Comparison of ENCODE assay signal across 15 mouse cellular contexts in the genomic region with DNA sequence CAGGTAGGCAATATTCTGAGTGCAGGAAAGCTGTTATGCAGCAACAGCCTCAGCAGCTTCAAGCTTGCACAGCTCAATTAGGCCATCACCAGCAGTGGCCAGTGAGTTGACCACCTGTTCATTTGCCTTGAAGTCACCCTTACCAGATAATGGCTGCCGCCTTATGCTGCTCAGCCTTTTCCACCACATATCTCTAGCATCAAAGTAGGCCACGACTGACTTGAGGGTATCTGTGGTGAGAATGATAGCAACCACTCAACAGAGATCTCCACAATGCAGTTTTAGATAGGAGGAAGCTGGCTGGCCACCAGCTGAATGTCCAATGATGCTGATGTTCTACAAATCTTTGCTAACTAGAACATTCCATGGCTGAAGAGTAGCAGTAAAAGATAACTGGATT.
"Had no signal": no experiment of that assay in that cellular context is flagged by ENCODE, and none has a peak within 500 bp of the region (broad histone marks: within the 10 kb centered on the region; RNA-seq: fewer than 3 reads in every experiment).

No protein-coding gene starts in this region.

- H3K9me3 ChIP-seq: intestine, embryonic 15.5 days; kidney, embryonic 15.5 days; limb, embryonic 12.5 days; lung, embryonic 15.5 days; midbrain, embryonic 12.5 days; neural tube, embryonic 12.5 days; stomach, embryonic 15.5 days had no signal

- DNase-seq: kidney, adult 2 months; kidney, postnatal 25 days; liver; lung, postnatal 14 days; retina, postnatal 1 day; thymus, adult 2 months; thymus, postnatal 25 days had no signal

- H3K27ac ChIP-seq: intestine, embryonic 15.5 days; kidney, embryonic 15.5 days; limb, embryonic 12.5 days; lung, embryonic 15.5 days; macrophage; midbrain, embryonic 12.5 days; neural tube, embryonic 12.5 days; stomach, embryonic 15.5 days had no signal

- H3K9ac ChIP-seq: intestine, embryonic 15.5 days; kidney, embryonic 15.5 days; limb, embryonic 12.5 days; lung, embryonic 15.5 days; midbrain, embryonic 12.5 days; neural tube, embryonic 12.5 days; stomach, embryonic 15.5 days had no signal

- H3K4me3 ChIP-seq: intestine, embryonic 15.5 days; kidney, embryonic 15.5 days; limb, embryonic 12.5 days; lung, embryonic 15.5 days; midbrain, embryonic 12.5 days; neural tube, embryonic 12.5 days; stomach, embryonic 15.5 days had no signal

- H3K4me1 ChIP-seq: neural tube, embryonic 12.5 days had no signal

- H3K27me3 ChIP-seq: intestine, embryonic 15.5 days; kidney, embryonic 15.5 days; limb, embryonic 12.5 days; lung, embryonic 15.5 days; midbrain, embryonic 12.5 days; neural tube, embryonic 12.5 days; stomach, embryonic 15.5 days had no signal

- H3K36me3 ChIP-seq: limb, embryonic 12.5 days; midbrain, embryonic 12.5 days; neural tube, embryonic 12.5 days; stomach, embryonic 15.5 days had no signal

- ATAC-seq: intestine, embryonic 15.5 days had no signal

- H3K4me2 ChIP-seq: intestine, embryonic 15.5 days; kidney, embryonic 15.5 days; limb, embryonic 12.5 days; lung, embryonic 15.5 days; midbrain, embryonic 12.5 days; neural tube, embryonic 12.5 days; stomach, embryonic 15.5 days had no signal
